Mouse (Mus musculus) cerebellum, adult 2 months (tissue): ENCODE results near the gene Pid1.

ENCODE experiments used
- CTCF ChIP-seq: fragments of 200-500 bp; IDR thresholded peaks from 2 replicates; pipeline ENCODE4 v1.5.1; 2011; ENCODE audit warnings: low read depth, mild to moderate bottlenecking, control low read depth, low read length, moderate library complexity, borderline replicate concordance; ENCODE audit not compliant: insufficient read depth
- POLR2A ChIP-seq: fragments of 200-500 bp; IDR thresholded peaks from 2 replicates; pipeline ENCODE4 v1.6.1; 2011; ENCODE audit warnings: low read length, control low read depth, borderline replicate concordance; ENCODE audit not compliant: insufficient read depth

DNA sequence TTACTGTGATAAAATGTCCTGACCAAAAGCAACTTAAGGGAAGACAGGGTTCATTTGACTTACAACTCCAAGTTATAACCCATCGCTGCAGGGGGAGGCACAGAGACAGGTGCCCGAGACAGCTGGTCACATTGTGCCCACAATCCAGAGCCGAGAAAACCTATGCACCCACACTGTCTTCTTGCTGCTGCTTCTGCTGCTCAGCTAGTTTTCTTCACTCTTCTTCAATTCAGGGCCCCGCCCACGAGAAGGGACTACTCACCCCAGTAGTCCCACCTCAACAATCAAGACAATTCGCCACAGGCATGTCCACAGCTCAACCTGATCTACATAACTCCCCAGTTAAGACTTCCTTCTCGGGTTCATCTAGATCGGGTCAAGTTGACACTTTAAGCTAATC is at the start of gene Pid1:
- TF ChIP-seq CTCF = no peak
- no peak for TF ChIP-seq POLR2A
